Mouse (Mus musculus): ENCODE measurements around the gene Gm20388. TPM values are rescaled to one million over a fixed set of nuclear protein-coding genes. Genes with fewer than 3 reads are reported as not detected.
A peak's percentile ranks its signal among the peaks of the same experiment; 100 is the strongest.

Gm20388 gene
- polyA plus RNA-seq, 1 experiment from 2014 or later, result not detected

DNA sequence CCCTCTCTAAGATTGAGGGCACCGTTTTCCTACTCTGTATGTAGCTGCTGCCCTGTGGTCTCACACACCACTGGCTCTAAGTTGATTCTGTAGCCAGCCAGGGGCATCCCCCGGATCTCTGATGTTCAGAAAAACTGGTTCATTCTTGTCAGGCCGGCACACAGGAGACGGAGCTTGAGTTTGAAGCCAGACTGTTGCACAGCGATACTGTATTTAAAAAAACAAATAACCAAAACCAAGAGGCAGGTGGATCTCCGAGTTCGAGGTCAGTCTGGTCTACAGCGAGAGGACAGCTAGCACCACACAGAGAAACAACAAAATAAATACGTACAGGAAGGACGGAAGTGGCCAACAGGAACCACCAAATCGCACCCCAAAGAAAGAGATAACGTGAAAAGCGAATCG lies 3154.2 kb downstream of the Gm20388 start:
- peak; percentile 25 for ATAC-seq
- H3K36me3 ChIP-seq, result peaks cover 24% of the 10 kb centered on the region
- WGBS (ENCODE audit: insufficient replicate concordance), result under 1% methylated on average over 14 of the region's 14 CpGs
- H3K27me3 ChIP-seq (replicated peaks), result no peaks in the 10 kb centered on the region
- H3K4me1 ChIP-seq, result peaks cover 32% of the 10 kb centered on the region
- H3K9me3 ChIP-seq (replicated peaks), result no peaks in the 10 kb centered on the region
- H3K27ac ChIP-seq, result peak overlapping the region; percentile 92
- peak overlapping the region; percentile 90 for H3K9ac ChIP-seq
- H3K4me3 ChIP-seq, result peak overlapping the region; percentile 80
- H3K4me2 ChIP-seq, result peak overlapping the region; percentile 79

DNA sequence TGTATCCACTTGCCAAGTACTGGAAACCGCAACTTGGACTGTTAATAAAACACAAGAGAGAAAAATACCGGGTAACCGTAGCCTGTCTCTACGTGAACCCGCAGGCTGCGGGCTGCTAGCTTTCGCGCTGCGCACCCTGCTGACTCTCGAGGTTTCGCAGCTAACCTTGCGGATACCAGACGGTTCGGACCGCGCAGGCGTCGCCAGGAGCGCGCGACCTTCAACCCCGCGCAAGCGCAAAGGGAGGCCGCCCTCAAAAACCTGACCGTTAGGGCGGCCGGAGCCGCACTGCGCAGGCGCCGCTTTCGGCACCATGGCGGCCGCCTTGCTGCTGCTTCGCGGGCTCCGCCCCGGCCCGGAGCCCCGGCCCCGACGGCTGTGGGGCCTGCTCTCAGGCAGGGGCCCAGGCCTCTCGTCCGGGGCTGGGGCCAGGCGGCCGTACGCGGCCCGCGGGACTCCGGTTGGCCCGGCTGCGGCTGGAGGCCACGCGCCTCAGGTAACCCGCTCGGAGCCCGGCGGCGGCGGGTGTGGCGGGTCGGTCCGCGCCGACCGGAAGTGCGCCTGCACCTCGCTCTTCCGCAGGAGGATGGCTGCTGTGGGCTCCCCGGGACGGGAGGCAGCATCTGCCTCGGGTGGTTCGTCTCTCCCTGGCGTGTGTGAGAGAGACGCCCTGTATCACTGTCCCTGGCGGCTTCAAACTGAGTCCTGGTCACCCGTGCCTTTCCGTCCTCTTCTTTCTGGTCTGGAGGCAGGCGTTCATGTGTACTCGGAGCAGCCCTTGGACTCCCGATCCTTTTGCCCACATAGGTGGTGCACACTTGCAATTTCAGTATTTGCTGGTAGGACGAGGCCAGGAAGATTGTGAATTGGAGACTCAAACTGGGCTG lies 3154.8 kb downstream of the Gm20388 start:
- H3K9ac ChIP-seq, result peak overlapping the region; percentile 90
- under 1% methylated on average over 81 of the region's 84 CpGs for WGBS (ENCODE audit: insufficient replicate concordance)
- H3K36me3 ChIP-seq, result peaks cover 25% of the 10 kb centered on the region
- H3K4me2 ChIP-seq, result peak overlapping the region; percentile 79
- H3K4me1 ChIP-seq, result peaks cover 32% of the 10 kb centered on the region
- no peaks in the 10 kb centered on the region for H3K27me3 ChIP-seq (replicated peaks)
- peak overlapping the region; percentile 80 for H3K4me3 ChIP-seq
- peak overlapping the region; percentile 92 for H3K27ac ChIP-seq
- no peaks in the 10 kb centered on the region for H3K9me3 ChIP-seq (replicated peaks)
- ATAC-seq, result peak; percentile 97

DNA sequence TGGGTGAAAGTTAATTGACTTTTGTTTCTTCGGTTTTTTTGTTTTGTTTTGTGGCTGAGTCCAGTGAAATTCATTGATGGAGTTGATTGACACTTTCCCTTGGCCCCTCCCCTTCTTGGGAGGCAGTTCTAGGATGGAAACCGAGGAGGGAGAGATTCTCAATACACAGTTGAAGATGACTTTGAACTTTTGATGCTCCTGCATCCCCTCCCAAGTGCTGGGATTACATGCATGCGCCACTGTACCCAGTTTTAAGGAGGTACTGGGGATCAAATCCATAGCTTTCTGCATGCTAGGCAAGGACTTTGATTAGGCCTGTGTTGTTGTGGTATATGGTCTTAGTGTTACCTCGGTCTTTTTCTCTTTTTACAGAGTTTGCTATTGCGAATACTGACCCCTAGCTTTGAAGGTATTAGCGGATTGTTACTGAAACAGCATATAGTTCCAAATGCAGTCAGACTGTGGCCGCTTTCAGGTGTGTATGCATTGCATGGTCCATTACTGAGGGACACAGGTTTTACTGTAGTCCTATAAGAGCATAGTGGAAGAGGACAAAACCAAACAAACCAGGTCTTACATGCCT lies 3155.6 kb downstream of the Gm20388 start:
- Histone ChIP-seq H3K4me3 (peak overlapping the region; percentile 80), H3K36me3 (peaks cover 28% of the 10 kb centered on the region), H3K9me3 (replicated peaks) (no peaks in the 10 kb centered on the region), H3K4me1 (peaks cover 32% of the 10 kb centered on the region), H3K4me2 (peak overlapping the region; percentile 79), H3K27me3 (replicated peaks) (no peaks in the 10 kb centered on the region), H3K27ac (peak overlapping the region; percentile 92), H3K9ac (peak overlapping the region; percentile 90)
- 34% methylated on average over 7 of the region's 7 CpGs for WGBS (ENCODE audit: insufficient replicate concordance)
- no peak for ATAC-seq

DNA sequence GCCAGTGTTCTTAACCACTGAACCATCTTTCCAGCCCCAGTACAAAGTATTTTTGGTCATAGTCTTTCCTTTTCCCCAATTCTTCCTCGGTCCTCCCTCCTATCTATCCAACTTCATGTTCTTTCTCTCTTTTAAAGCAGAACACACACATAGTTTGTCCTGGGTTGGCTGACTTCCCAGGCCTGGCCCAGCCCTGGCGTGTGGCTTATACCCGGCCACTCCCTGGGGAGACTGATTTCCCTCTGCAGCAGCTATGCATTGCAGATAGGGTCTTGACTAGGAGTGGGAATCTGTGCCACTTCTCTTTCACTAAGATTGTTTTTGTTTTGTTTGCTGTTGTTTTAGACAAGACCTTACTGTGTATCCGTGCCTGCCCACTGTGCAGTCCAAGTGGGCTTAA lies 3160.5 kb downstream of the Gm20388 start:
- H3K36me3 ChIP-seq, result peaks cover 77% of the 10 kb centered on the region

DNA sequence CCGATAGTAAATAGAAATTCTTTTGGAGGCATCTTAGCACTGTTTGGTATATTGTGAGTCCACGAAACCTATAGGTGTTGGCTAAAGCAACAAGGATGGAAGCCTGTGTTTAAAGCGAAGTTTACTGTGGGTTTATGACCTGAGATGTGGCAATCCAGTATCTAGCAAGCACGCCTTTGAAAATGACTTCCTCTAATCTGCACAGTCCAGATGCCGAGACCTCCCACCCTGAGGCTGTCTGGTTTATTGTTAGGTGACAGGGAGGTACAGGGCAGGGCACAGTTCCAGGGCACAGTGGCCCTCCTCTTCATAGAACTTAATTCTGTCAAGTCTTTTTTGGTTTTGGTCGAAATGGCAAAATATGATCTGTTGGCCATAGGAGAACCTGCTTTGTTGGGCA lies 3166.6 kb downstream of the Gm20388 start:
- H3K27me3 ChIP-seq (replicated peaks), result no peaks in the 10 kb centered on the region
- peak; percentile 85 for ATAC-seq

More for the DNA sequence above, 3160.5 kb downstream of the Gm20388 start:
- H3K9ac ChIP-seq, result no peak overlapping the region
- peaks cover 23% of the 10 kb centered on the region for H3K4me1 ChIP-seq
- no peaks in the 10 kb centered on the region for H3K9me3 ChIP-seq (replicated peaks)
- no peak for ATAC-seq
- 73% methylated on average over 4 of the region's 4 CpGs for WGBS (ENCODE audit: insufficient replicate concordance)
- no peak overlapping the region for H3K4me2 ChIP-seq
- H3K27ac ChIP-seq, result no peak overlapping the region
- H3K4me3 ChIP-seq, result no peak overlapping the region
- H3K27me3 ChIP-seq (replicated peaks), result no peaks in the 10 kb centered on the region

DNA sequence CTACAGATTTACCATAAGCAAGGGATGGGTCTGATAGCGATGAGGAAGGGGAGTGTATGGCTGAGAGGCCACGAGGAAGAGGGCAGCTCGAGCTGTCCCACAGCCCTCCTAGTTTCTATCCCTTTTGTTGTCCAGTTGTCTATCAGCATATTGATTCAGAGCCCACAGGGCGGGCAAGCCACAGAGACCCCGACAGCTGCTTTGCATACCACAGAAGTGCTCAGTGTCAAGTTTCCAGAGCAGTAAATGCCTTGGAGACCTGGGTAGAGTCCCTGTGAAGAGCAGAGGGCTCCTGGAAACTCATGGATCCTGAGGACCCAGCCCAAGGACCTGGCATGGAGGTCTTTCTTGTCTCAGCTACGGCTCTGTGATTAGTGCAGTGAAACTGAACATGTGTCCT lies 3172.4 kb downstream of the Gm20388 start:
- WGBS (ENCODE audit: insufficient replicate concordance), result 81% methylated on average over 6 of the region's 6 CpGs
- H3K36me3 ChIP-seq, result peaks cover 97% of the 10 kb centered on the region
- no peak overlapping the region for H3K9ac ChIP-seq
- no peak overlapping the region for H3K4me3 ChIP-seq
- H3K9me3 ChIP-seq (replicated peaks), result no peaks in the 10 kb centered on the region
- no peak for ATAC-seq
- peaks cover under 1% of the 10 kb centered on the region; the same call in 1 of the 2 replicates for H3K4me1 ChIP-seq
- no peaks in the 10 kb centered on the region for H3K27me3 ChIP-seq (replicated peaks)
- no peak overlapping the region for H3K4me2 ChIP-seq
- H3K27ac ChIP-seq, result no peak overlapping the region

More for the DNA sequence above, 3166.6 kb downstream of the Gm20388 start:
- Histone ChIP-seq H3K4me1 (peaks cover 26% of the 10 kb centered on the region), H3K9ac (0 out of 2 replicates have a peak overlapping the region, but pooled peaks have one; percentile 8), H3K4me2 (0 out of 2 replicates have a peak overlapping the region, but pooled peaks have one; percentile 17), H3K27ac (no peak overlapping the region; the same call in 1 of the 2 replicates), H3K9me3 (replicated peaks) (no peaks in the 10 kb centered on the region), H3K36me3 (peaks cover 97% of the 10 kb centered on the region), H3K4me3 (no peak overlapping the region)
- 56% methylated on average over 6 of the region's 6 CpGs for WGBS (ENCODE audit: insufficient replicate concordance)

DNA sequence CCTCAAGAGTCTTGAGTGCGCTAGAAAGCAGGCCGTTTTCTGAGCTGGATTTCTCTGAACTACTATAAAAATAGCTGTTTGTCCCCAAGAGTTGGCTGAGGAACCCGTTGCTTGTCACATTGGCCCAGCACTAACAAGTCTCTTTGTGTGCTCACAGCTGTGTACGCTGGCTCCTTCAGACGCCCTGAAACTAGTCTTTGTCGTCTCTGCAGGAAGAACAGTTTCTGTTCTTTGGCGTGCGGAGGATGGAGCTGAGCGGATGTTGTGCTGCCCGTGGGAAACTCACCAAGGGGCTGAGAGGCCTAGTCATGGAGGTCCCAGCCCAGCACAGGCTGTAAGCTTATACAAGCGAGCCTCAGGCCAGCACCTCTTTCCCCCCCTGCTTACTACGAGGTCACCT lies 3173.0 kb downstream of the Gm20388 start:
- Histone ChIP-seq H3K9ac (no peak overlapping the region), H3K27me3 (replicated peaks) (no peaks in the 10 kb centered on the region), H3K4me2 (no peak overlapping the region), H3K27ac (no peak overlapping the region), H3K4me1 (no peaks in the 10 kb centered on the region), H3K36me3 (peaks cover 98% of the 10 kb centered on the region), H3K9me3 (replicated peaks) (no peaks in the 10 kb centered on the region), H3K4me3 (no peak overlapping the region)
- 87% methylated on average over 12 of the region's 12 CpGs for WGBS (ENCODE audit: insufficient replicate concordance)
- ATAC-seq, result no peak

DNA sequence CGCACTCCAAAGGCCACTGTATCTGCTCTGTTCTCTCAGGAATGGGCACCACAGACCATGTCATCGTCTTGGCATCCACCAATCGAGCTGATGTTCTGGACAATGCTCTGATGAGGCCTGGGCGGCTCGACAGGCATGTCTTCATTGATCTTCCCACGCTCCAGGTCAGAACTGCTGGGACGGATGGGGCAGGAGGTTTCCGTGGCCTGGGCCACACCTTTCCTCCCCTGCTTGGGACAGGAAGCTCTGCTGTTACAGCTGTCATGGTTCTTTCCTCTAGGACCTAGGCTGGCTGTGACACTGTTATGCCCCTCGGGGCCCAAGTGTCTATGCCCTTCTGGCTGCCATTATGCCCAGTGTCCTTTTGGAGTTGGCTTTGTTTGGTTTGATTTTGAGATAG lies 3176.6 kb downstream of the Gm20388 start:
- no peak for ATAC-seq
- Histone ChIP-seq H3K9me3 (replicated peaks) (no peaks in the 10 kb centered on the region), H3K4me1 (no peaks in the 10 kb centered on the region), H3K4me3 (no peak overlapping the region), H3K36me3 (peaks cover 99% of the 10 kb centered on the region), H3K4me2 (no peak overlapping the region), H3K9ac (no peak overlapping the region), H3K27ac (no peak overlapping the region), H3K27me3 (replicated peaks) (no peaks in the 10 kb centered on the region)
- 74% methylated on average over 9 of the region's 9 CpGs for WGBS (ENCODE audit: insufficient replicate concordance)

DNA sequence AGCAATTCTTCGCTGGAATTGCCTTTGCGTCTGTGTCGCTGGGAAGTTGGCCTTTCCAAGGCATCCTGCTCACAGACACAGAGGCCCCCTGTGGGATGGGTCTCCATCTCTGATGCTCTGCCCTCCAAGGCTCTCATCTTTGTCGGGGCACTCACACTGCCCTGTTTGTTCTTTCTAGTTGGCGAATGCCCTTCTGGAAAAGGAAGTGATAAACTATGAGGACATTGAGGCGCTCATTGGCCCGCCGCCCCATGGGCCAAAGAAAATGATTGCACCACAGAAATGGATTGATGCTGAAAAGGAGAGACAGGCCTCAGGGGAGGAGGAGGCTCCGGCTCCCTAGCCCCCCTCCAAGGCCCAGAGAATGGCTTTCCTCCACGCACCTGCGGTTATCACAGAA lies 3186.6 kb downstream of the Gm20388 start:
- H3K36me3 ChIP-seq, result peaks cover 47% of the 10 kb centered on the region
- H3K9me3 ChIP-seq (replicated peaks), result no peaks in the 10 kb centered on the region
- ATAC-seq, result no peak
- H3K9ac ChIP-seq, result no peak overlapping the region
- H3K4me3 ChIP-seq, result no peak overlapping the region
- H3K4me2 ChIP-seq, result no peak overlapping the region
- 87% methylated on average over 11 of the region's 11 CpGs for WGBS (ENCODE audit: insufficient replicate concordance)
- H3K27me3 ChIP-seq (replicated peaks), result no peaks in the 10 kb centered on the region
- H3K27ac ChIP-seq, result no peak overlapping the region
- peaks cover 4% of the 10 kb centered on the region for H3K4me1 ChIP-seq

DNA sequence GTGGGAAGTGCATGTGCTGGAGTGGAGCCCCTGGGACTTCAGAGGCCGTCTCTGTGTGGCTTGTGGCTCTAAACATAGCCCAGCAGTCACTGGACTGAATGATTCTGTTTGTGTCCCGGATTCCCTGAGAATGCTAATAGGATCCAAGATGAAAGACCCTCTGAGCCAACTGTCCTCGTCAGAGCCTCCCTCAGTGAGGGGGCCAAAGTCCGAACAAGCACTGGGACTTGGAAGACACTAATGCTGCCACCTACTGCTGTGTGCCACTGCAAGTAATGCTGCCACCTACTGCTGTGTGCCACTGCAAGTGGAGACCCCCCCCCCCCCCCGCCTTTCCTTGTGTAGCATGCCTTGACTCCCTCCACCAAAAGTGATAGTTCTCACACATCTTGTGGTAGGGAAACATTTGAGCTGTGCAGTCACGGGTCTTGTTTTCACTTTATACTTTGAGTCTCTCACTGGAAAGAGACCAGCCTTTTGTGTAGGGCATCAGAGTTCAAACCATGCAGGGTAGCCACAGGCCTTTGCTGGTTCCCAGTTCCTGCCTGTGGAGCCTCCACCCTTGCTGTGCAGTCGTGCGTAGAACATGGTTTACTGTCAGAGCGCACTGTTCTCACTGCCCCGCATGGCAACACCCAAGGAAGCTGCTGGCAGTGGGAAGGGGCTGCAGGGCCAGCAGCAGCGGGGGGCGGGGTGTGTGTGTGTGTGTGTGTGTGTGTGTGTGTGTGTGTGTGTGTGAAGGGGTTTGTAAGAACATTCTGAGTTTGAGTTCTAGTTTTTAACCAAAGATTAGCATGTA lies 3187.3 kb downstream of the Gm20388 start:
- Histone ChIP-seq H3K27me3 (replicated peaks) (no peaks in the 10 kb centered on the region), H3K27ac (no peak overlapping the region), H3K9ac (no peak overlapping the region), H3K4me2 (no peak overlapping the region), H3K4me1 (peaks cover 4% of the 10 kb centered on the region), H3K9me3 (replicated peaks) (no peaks in the 10 kb centered on the region), H3K36me3 (peaks cover 49% of the 10 kb centered on the region), H3K4me3 (no peak overlapping the region)
- no peak for ATAC-seq
- 78% methylated on average over 12 of the region's 12 CpGs for WGBS (ENCODE audit: insufficient replicate concordance)

DNA sequence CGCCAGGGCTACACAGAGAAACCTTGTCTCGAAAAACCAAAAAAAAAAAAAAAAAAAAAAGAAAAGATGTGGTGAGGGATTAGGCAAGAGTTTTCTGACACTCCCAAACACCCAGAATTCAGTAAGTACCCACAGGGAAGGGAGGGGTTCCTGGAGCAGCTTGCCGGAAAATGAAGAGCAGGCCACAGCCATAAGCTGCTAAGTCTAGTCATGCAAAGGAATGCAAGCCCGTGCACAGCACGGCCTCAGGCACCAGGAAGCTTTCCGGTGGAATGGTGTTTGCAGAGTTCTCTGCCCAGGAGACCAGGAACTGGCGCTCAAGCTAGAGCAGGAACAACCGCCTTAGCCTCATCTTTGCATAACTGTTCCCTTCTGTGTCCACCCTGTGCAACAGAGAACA lies 3189.6 kb downstream of the Gm20388 start:
- Histone ChIP-seq H3K27me3 (replicated peaks) (no peaks in the 10 kb centered on the region), H3K36me3 (peaks cover 49% of the 10 kb centered on the region), H3K9me3 (replicated peaks) (no peaks in the 10 kb centered on the region), H3K4me1 (peaks cover 22% of the 10 kb centered on the region), H3K4me3 (no peak overlapping the region), H3K27ac (peak overlapping the region; percentile 12), H3K4me2 (0 out of 2 replicates have a peak overlapping the region, but pooled peaks have one; percentile 0), H3K9ac (no peak overlapping the region)
- 56% methylated on average over 8 of the region's 8 CpGs for WGBS (ENCODE audit: insufficient replicate concordance)
- no peak for ATAC-seq

Measured in liver, embryonic 12.5 days (tissue).